ENCODE assay signal across 9 mouse cellular contexts in genomic region chr1:127530849-127531580, GRCm38 (mm10).
DNase-seq lines count a peak whose midpoint lies in the region; ATAC-seq lines count a peak whose summit lies in the region.
"Had no signal": no experiment of that assay in that cellular context is flagged by ENCODE, and none has a peak within 500 bp of the region (broad histone marks: within the 10 kb centered on the region; RNA-seq: fewer than 3 reads in every experiment).

No protein-coding gene starts in this region.

- H3K27ac ChIP-seq in intestine, embryonic 16.5 days (ENCODE audit: low read length), result no peak overlapping the region
- no peak overlapping the region for H3K27ac ChIP-seq in neural tube, embryonic 12.5 days
- H3K27ac ChIP-seq: liver, embryonic 15.5 days had no signal

- no peak overlapping the region for H3K4me3 ChIP-seq in intestine, embryonic 16.5 days (ENCODE audit: low read length)
- no peak overlapping the region for H3K4me3 ChIP-seq in neural tube, embryonic 12.5 days
- H3K4me3 ChIP-seq: liver, embryonic 15.5 days had no signal

- no peaks in the 10 kb centered on the region for H3K36me3 ChIP-seq in intestine, embryonic 16.5 days (ENCODE audit: control insufficient read depth, insufficient read depth, low read length)
- no peaks in the 10 kb centered on the region for H3K36me3 ChIP-seq in neural tube, embryonic 12.5 days
- H3K36me3 ChIP-seq: liver, embryonic 15.5 days had no signal

- no peaks in the 10 kb centered on the region for H3K27me3 ChIP-seq in intestine, embryonic 16.5 days (replicated peaks; ENCODE audit: control insufficient read depth, insufficient read depth, low read length)
- peaks cover 75% of the 10 kb centered on the region for H3K27me3 ChIP-seq in neural tube, embryonic 12.5 days (replicated peaks)
- H3K27me3 ChIP-seq: liver, embryonic 15.5 days had no signal

- no peaks in the 10 kb centered on the region for H3K9me3 ChIP-seq in intestine, embryonic 16.5 days (ENCODE audit: control insufficient read depth, low read length)
- no peaks in the 10 kb centered on the region for H3K9me3 ChIP-seq in neural tube, embryonic 12.5 days
- H3K9me3 ChIP-seq: liver, embryonic 15.5 days had no signal

- intact Hi-C loops in heart, postnatal 14 days (cut with DNase I), result no loop called here

- H3K4me2 ChIP-seq in intestine, embryonic 16.5 days (ENCODE audit: low read depth, low read length), result no peak overlapping the region
- peak overlapping the region; percentile 7; the same call in 1 of the 2 replicates for H3K4me2 ChIP-seq in neural tube, embryonic 12.5 days (replicated peaks)
- H3K4me2 ChIP-seq: liver, embryonic 15.5 days had no signal

- no peaks in the 10 kb centered on the region for H3K4me1 ChIP-seq in intestine, embryonic 16.5 days (ENCODE audit: control insufficient read depth, insufficient read depth, low read length)
- peaks cover 19% of the 10 kb centered on the region for H3K4me1 ChIP-seq in neural tube, embryonic 12.5 days

- no peak overlapping the region for H3K9ac ChIP-seq in intestine, embryonic 16.5 days (ENCODE audit: low read depth, low read length)
- no peak overlapping the region for H3K9ac ChIP-seq in neural tube, embryonic 12.5 days
- H3K9ac ChIP-seq: liver, embryonic 15.5 days had no signal

- peak; percentile 6 for DNase-seq in kidney, postnatal 14 days
- DNase-seq in kidney, adult 9 months, result no peak
- peak; percentile 30 for DNase-seq in embryo, embryonic 11.5 days (ENCODE audit: low read depth, low spot score)
- no peak for DNase-seq in heart, postnatal 14 days
- DNase-seq in left cerebral cortex, adult 11 months (ENCODE audit: low spot score), result no peak
- no peak for DNase-seq in testis, postnatal 10 days (ENCODE audit: low spot score)

- ATAC-seq in intestine, embryonic 16.5 days, result peak; percentile 64
- peak; percentile 97 for ATAC-seq in neural tube, embryonic 12.5 days (ENCODE audit: low FRiP score, low read depth)

- 24% methylated on average over 14 of the region's 14 CpGs for WGBS in intestine, embryonic 16.5 days
- WGBS in neural tube, embryonic 12.5 days, result 17% methylated on average over 14 of the region's 14 CpGs

Comparison
In these comparisons a context has a peak if more than half of its experiments do, and no peak if none do; other contexts are left out.
1. DNase-seq: peak in kidney, postnatal 14 days (single experiment) and embryo, embryonic 11.5 days (single experiment); none in kidney, adult 9 months (single experiment), heart, postnatal 14 days (0 of 2), left cerebral cortex, adult 11 months (single experiment) and testis, postnatal 10 days (single experiment).